Mouse (Mus musculus): ENCODE measurements around the gene 1810024B03Rik. TPM values are rescaled to one million over a fixed set of nuclear protein-coding genes. Genes with fewer than 3 reads are reported as not detected.

1810024B03Rik gene
- polyA plus RNA-seq, 1 experiment from 2014 or later = 1.2 TPM

- H3K27ac ChIP-seq = no peak overlapping the region
- H3K4me2 ChIP-seq (replicated peaks) = no peak overlapping the region
- ATAC-seq (ENCODE audit: low FRiP score) (no peak), DNase-seq (ENCODE audit: low spot score) (no peak)
- no peaks in the 10 kb centered on the region for H3K9me3 ChIP-seq (ENCODE audit: control insufficient read depth, low read length)
- no peak overlapping the region for H3K4me3 ChIP-seq (replicated peaks; ENCODE audit: low read length)
- no peaks in the 10 kb centered on the region for H3K27me3 ChIP-seq (ENCODE audit: control insufficient read depth, insufficient read depth, low read length)
- no peak overlapping the region for H3K9ac ChIP-seq
- no peaks in the 10 kb centered on the region for H3K36me3 ChIP-seq (replicated peaks; ENCODE audit: control insufficient read depth, insufficient read depth)
- H3K4me1 ChIP-seq (replicated peaks; ENCODE audit: control insufficient read depth, insufficient read depth, low read length) = peaks cover 20% of the 10 kb centered on the region
- WGBS = 96% methylated on average over 7 of the region's 7 CpGs
Observed at GRCm38 (mm10) chr2:127140011-127140410, 68.1 kb downstream of the 1810024B03Rik start.

GRCm38 (mm10) chr2:127139605-127140004 lies 68.5 kb downstream of the 1810024B03Rik start:
- H3K4me2 ChIP-seq (replicated peaks) = no peak overlapping the region
- no peaks in the 10 kb centered on the region for H3K9me3 ChIP-seq (ENCODE audit: control insufficient read depth, low read length)
- no peak for DNase-seq (ENCODE audit: low spot score)
- WGBS = 100% methylated on average over 1 of the region's 1 CpGs
- ATAC-seq (ENCODE audit: low FRiP score) = no peak
- H3K27me3 ChIP-seq (ENCODE audit: control insufficient read depth, insufficient read depth, low read length) = no peaks in the 10 kb centered on the region
- no peaks in the 10 kb centered on the region for H3K36me3 ChIP-seq (replicated peaks; ENCODE audit: control insufficient read depth, insufficient read depth)
- no peak overlapping the region for H3K4me3 ChIP-seq (replicated peaks; ENCODE audit: low read length)
- H3K27ac ChIP-seq = no peak overlapping the region
- no peak overlapping the region for H3K9ac ChIP-seq
- peaks cover 22% of the 10 kb centered on the region for H3K4me1 ChIP-seq (replicated peaks; ENCODE audit: control insufficient read depth, insufficient read depth, low read length)

GRCm38 (mm10) chr2:127139094-127139493 lies 69.0 kb downstream of the 1810024B03Rik start:
- Histone ChIP-seq H3K4me2 (replicated peaks) (no peak overlapping the region), H3K9ac (no peak overlapping the region), H3K4me1 (replicated peaks; ENCODE audit: control insufficient read depth, insufficient read depth, low read length) (peaks cover 27% of the 10 kb centered on the region), H3K27me3 (ENCODE audit: control insufficient read depth, insufficient read depth, low read length) (no peaks in the 10 kb centered on the region), H3K27ac (no peak overlapping the region), H3K4me3 (replicated peaks; ENCODE audit: low read length) (no peak overlapping the region), H3K36me3 (replicated peaks; ENCODE audit: control insufficient read depth, insufficient read depth) (no peaks in the 10 kb centered on the region), H3K9me3 (ENCODE audit: control insufficient read depth, low read length) (no peaks in the 10 kb centered on the region)
- 93% methylated on average over 8 of the region's 8 CpGs for WGBS
- ATAC-seq (ENCODE audit: low FRiP score) = no peak
- DNase-seq (ENCODE audit: low spot score) = no peak

- WGBS = 90% methylated on average over 4 of the region's 4 CpGs
- Histone ChIP-seq H3K36me3 (replicated peaks; ENCODE audit: control insufficient read depth, insufficient read depth) (no peaks in the 10 kb centered on the region), H3K27me3 (ENCODE audit: control insufficient read depth, insufficient read depth, low read length) (no peaks in the 10 kb centered on the region), H3K9me3 (ENCODE audit: control insufficient read depth, low read length) (no peaks in the 10 kb centered on the region), H3K4me3 (replicated peaks; ENCODE audit: low read length) (no peak overlapping the region), H3K27ac (no peak overlapping the region), H3K9ac (no peak overlapping the region), H3K4me2 (replicated peaks) (no peak overlapping the region), H3K4me1 (replicated peaks; ENCODE audit: control insufficient read depth, insufficient read depth, low read length) (peaks cover 25% of the 10 kb centered on the region)
- DNase-seq (ENCODE audit: low spot score) = no peak
- no peak for ATAC-seq (ENCODE audit: low FRiP score)
Observed at GRCm38 (mm10) chr2:127138449-127138848, 69.6 kb downstream of the 1810024B03Rik start.

GRCm38 (mm10) chr2:127137838-127138420 lies 70.2 kb downstream of the 1810024B03Rik start:
- H3K9me3 ChIP-seq (ENCODE audit: control insufficient read depth, low read length) = no peaks in the 10 kb centered on the region
- no peaks in the 10 kb centered on the region for H3K27me3 ChIP-seq (ENCODE audit: control insufficient read depth, insufficient read depth, low read length)
- H3K4me3 ChIP-seq (replicated peaks; ENCODE audit: low read length) = no peak overlapping the region
- 85% methylated on average over 10 of the region's 10 CpGs for WGBS
- no peak for ATAC-seq (ENCODE audit: low FRiP score)
- DNase-seq (ENCODE audit: low spot score) = no peak
- H3K27ac ChIP-seq = 0 out of 2 replicates have a peak overlapping the region, but pooled peaks have one; percentile 7
- H3K9ac ChIP-seq = no peak overlapping the region
- H3K36me3 ChIP-seq (replicated peaks; ENCODE audit: control insufficient read depth, insufficient read depth) = no peaks in the 10 kb centered on the region
- no peak overlapping the region for H3K4me2 ChIP-seq (replicated peaks)
- H3K4me1 ChIP-seq (replicated peaks; ENCODE audit: control insufficient read depth, insufficient read depth, low read length) = peaks cover 24% of the 10 kb centered on the region

- Histone ChIP-seq H3K9ac (no peak overlapping the region), H3K36me3 (replicated peaks; ENCODE audit: control insufficient read depth, insufficient read depth) (no peaks in the 10 kb centered on the region), H3K4me3 (replicated peaks; ENCODE audit: low read length) (no peak overlapping the region), H3K27me3 (ENCODE audit: control insufficient read depth, insufficient read depth, low read length) (no peaks in the 10 kb centered on the region), H3K27ac (peak overlapping the region; percentile 59), H3K4me2 (replicated peaks) (0 out of 2 replicates have a peak overlapping the region, but pooled peaks have one; percentile 6), H3K4me1 (replicated peaks; ENCODE audit: control insufficient read depth, insufficient read depth, low read length) (peaks cover 17% of the 10 kb centered on the region), H3K9me3 (ENCODE audit: control insufficient read depth, low read length) (no peaks in the 10 kb centered on the region)
- peak; percentile 63 for DNase-seq (ENCODE audit: low spot score)
- ATAC-seq (ENCODE audit: low FRiP score) = peak; percentile 55
- 15% methylated on average over 5 of the region's 5 CpGs for WGBS
Observed at GRCm38 (mm10) chr2:127136979-127137378, 71.1 kb downstream of the 1810024B03Rik start.

Other genes with a start within 250 kb of the 1810024B03Rik start
- gene Ap4e1, start 199.6 kb downstream of the 1810024B03Rik start, polyA plus RNA-seq (2014; fragmentation: Nextera tagmentation; extraction: Ambion mirVana) = 10.2 and 11.4 TPM in 2 replicates
- gene Blvra, start 137.6 kb downstream of the 1810024B03Rik start, polyA plus RNA-seq (2014; fragmentation: Nextera tagmentation; extraction: Ambion mirVana) = 27.7 and 32.9 TPM in 2 replicates
- 17.8 and 20.0 TPM in 2 replicates for gene Ncaph, start 74.3 kb downstream of the 1810024B03Rik start, polyA plus RNA-seq (2014; fragmentation: Nextera tagmentation; extraction: Ambion mirVana)
- gene Itpripl1, start 64.8 kb downstream of the 1810024B03Rik start, polyA plus RNA-seq (2014; fragmentation: Nextera tagmentation; extraction: Ambion mirVana) = 9.7 and 12.4 TPM in 2 replicates
- gene Snrnp200, start 106 bp upstream of the 1810024B03Rik start, polyA plus RNA-seq (2014; fragmentation: Nextera tagmentation; extraction: Ambion mirVana) = 59.6 and 60.2 TPM in 2 replicates
- gene Ciao1, start 39.5 kb upstream of the 1810024B03Rik start, polyA plus RNA-seq (2014; fragmentation: Nextera tagmentation; extraction: Ambion mirVana) = 54.6 and 58.5 TPM in 2 replicates
- 43.0 and 47.3 TPM in 2 replicates for gene Tmem127, start 39.6 kb upstream of the 1810024B03Rik start, polyA plus RNA-seq (2014; fragmentation: Nextera tagmentation; extraction: Ambion mirVana)
- gene Stard7, start 61.9 kb upstream of the 1810024B03Rik start, polyA plus RNA-seq (2014; fragmentation: Nextera tagmentation; extraction: Ambion mirVana) = 110 and 122 TPM in 2 replicates
- 12.5 and 15.2 TPM in 2 replicates for gene Dusp2, start 127.9 kb upstream of the 1810024B03Rik start, polyA plus RNA-seq (2014; fragmentation: Nextera tagmentation; extraction: Ambion mirVana)
- gene Astl, start 130.4 kb upstream of the 1810024B03Rik start, polyA plus RNA-seq (2014; fragmentation: Nextera tagmentation; extraction: Ambion mirVana) = not detected in 2 replicates
- gene Adra2b, start 154.9 kb upstream of the 1810024B03Rik start, polyA plus RNA-seq (2014; fragmentation: Nextera tagmentation; extraction: Ambion mirVana) = 0.53 and 0.79 TPM in 2 replicates
- gene Gpat2, start 216.9 kb upstream of the 1810024B03Rik start, polyA plus RNA-seq (2014; fragmentation: Nextera tagmentation; extraction: Ambion mirVana) = 0.07 and 0.08 TPM in 2 replicates
- gene Fahd2a, start 236.3 kb upstream of the 1810024B03Rik start, polyA plus RNA-seq (2014; fragmentation: Nextera tagmentation; extraction: Ambion mirVana) = 31.9 and 35.1 TPM in 2 replicates